Mouse (Mus musculus): ENCODE data around the gene Atp5d.

Atp5d gene

DNA sequence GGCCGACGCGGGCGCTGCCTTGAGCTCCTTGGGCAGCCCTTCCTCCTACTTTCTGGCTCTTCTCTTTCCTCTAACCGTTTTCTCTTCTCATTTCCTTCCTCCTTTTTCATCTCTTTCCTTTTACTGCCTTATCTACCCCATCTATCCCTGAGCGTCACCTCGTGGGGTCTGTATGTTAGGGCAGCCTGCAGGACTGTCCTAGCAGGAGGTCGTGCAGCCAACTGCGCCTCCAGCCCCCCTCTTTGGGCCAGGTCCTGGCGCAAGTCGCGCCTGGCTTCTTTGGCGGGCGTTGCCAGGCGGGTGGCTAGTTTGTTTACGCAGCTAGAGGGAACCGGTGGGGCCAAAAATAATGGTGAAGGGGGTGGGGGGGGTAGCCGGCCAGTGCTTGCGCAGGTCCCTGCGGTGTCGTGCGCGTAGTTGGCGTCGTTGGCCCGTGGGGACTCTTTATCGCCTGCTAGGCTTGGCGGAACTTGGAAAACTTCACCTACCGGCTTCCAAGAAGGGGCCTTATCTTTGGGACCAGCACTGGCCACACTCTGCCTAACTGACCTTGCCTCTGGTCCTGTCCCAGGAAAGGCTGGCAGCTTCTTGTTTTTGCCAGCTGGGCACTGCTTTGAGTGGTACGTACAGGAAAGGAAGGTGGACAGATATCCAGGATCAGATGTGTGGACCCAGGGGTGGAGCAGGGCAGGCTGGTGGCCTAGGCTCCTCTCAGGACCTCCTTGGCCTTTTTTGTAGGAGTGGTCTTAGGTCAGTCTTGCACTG lies 21.3 kb upstream of the Atp5d start:
- DNase-seq (ENCODE audit: low spot score in 2 of 2): no peak

DNA sequence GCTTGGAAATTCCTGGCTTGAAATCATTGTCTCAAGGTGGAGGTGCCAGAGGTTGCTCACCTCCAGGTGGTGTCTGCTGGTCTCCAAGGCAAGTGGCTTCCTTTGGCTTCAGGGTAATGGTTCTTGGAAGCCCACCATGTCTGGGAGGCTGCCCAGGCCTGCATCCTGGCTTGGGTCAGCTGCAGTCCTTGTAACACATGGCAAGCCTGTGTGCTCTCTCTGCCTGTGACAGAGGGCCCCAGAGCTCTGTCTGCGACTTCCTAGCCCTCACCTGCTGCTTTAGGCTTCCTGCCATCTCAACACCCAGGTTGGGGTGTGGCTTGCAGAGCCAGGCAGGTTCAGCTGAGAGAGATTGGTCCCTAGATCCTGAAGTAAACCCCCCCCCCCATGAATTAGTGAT lies 20.7 kb upstream of the Atp5d start:
- no peak for DNase-seq (ENCODE audit: low spot score in 2 of 2)

DNA sequence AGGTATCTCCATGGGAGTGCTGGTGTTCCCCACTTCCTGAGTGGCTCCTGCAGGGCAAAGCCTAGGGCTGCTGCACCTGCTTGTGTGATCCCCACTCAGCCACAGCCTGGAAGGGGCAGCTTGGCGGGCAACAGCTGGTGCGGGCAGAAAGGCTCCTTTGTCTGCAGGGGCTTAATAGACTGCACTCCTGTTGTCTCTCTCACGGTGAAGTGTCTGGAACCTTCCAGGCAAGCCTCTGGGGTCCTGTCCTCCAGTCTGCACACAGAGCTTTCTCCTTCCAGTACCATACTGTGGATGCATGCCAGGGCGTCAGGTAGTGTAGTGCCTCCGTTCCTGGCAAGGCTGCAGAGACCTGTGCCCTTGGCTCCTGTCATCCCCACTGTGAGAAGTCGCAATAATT lies 19.9 kb upstream of the Atp5d start:
- DNase-seq (ENCODE audit: low spot score in 2 of 2): no peak

DNA sequence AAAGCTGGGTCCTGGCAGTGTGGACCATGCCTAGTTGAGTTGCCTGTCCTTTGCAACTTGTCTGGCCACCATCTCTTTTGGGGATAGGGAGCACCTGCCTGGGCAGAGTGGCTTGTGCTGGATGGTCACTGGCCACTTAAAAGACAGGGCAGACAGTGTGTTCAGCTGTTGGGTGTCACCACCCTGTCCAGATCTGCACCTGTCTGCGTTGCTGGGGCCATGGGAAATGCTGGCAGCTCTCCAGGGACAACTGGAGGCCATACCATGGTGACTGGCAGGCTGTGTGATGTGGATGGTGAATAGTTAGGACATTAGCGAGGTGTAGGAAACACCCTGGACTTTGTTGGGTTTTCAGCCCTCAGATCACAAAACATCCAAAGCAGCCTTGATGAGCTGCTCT lies 18.3 kb upstream of the Atp5d start:
- DNase-seq (ENCODE audit: low spot score in 2 of 2): no peak

DNA sequence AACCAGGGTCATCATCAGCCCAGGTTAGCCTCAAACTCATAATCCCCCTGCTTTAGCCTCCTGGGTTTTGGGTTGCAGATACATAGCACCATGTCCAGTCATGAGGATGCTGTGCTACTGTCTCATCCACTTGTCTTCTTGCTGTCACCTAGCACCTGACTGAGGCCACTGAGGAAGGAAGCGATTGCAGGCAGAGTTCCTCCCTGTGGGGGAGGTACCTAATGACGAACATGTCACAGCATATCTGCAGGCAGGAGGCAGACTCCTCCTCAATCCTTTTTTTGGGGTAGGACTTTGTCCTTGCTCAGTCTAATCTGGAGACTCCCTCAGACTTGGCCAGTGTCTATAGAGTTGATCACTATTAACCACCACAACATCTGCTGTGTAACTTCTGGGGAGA lies 16.8 kb upstream of the Atp5d start:
- no peak for DNase-seq (ENCODE audit: low spot score in 2 of 2)

DNA sequence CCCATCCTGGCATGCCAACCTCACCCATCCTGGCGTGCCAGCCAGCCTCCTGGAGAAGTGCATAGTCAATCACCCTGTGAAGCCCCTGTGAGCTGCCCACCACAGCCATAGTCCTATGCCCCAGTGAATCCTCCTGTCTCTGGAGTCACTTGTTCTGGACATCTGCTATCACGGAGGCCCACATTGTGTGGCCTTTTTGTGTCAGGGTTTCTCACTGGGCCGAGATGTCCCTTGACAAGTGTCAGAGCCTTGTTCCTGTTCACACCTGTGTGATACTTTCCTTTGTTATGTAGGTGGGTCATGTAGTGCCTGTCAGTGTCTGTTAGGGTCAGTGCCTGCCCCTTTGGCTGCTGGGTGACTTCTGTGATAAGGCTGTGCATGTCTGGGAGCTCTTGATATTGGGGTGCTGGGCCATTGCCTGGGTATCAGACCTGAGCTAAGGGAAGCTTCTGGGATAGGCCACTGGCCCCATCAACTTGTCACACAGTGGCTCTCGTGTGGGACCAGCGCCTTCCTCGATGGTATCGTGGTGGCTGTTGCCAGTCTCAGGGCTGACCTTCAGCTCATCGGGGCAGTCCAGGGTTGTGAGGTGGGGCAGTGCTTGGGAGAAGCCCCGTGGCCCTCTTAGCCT lies 14.4 kb upstream of the Atp5d start:
- no peak for DNase-seq (ENCODE audit: low spot score in 2 of 2)

DNA sequence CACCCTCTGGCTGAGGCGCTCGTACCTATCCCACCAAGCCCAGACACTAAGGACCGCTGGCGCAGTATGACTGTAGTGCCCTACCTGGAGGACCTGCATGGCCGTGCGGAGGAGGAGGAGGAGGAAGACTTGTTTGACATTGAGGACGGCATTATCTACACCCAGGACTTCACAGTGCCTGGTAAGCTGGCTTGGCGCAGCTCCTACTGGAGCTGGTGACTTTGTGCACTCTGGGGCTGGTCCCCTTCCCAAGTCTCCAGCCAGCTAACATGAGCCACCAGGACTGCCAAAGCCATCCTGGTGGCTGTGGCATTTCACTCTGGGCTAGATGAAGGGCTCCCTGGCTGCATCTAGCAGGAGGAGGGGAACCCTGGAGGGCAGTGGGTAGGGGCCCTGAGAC lies 10.5 kb upstream of the Atp5d start:
- no peak for DNase-seq (ENCODE audit: low spot score in 2 of 2)

DNA sequence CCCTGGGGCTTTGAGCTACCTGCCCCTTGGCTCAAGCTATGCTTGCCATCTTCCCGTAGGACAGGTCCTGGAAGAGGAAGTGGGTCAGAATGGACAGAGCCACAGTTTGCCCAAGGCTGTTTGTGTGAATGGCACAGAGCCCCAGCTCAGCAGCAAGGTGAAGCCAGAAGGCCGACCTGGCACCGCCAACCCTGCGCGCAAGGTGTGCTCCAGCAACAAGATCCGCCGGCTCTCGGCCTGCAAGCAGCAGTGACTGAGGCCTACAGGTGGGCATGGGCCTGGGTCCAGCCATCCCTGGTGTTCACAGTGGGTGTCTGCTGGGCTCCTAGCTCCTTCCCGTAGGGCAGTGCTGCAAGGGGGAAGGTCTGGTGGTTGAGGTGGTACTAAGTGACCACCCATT lies 8.6 kb upstream of the Atp5d start:
- DNase-seq (ENCODE audit: low spot score in 2 of 2): no peak

DNA sequence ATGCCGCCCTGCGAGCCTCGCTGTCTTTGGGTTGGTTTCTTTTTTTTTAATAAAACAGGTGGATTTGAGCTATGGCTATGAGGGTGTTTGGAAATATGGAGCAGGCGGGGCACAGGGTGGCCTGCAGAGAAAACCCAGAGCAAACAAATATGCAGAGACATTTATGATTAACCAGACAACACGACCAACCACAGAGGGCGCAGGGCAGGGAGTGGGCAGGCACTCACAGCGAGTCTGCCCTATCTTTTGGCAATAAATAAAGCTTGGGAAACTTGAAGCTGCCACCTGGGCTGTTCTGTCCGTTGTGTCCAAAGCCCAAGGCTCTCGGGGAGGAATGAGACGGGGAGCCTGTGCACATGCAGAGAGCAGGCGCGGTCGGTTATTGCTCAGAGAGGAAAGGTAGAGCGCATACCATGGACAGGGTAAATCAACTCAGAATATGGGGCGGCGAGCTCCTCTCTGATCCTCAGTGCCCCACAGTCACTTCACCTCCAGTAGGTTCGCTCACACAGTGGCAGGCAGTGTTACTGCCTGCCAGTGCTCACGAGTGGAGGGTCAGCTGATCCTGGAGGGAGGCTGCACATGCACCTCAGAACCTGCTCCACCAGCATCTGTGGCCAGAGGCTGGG lies 7.9 kb upstream of the Atp5d start:
- no peak for DNase-seq (ENCODE audit: low spot score in 2 of 2)

DNA sequence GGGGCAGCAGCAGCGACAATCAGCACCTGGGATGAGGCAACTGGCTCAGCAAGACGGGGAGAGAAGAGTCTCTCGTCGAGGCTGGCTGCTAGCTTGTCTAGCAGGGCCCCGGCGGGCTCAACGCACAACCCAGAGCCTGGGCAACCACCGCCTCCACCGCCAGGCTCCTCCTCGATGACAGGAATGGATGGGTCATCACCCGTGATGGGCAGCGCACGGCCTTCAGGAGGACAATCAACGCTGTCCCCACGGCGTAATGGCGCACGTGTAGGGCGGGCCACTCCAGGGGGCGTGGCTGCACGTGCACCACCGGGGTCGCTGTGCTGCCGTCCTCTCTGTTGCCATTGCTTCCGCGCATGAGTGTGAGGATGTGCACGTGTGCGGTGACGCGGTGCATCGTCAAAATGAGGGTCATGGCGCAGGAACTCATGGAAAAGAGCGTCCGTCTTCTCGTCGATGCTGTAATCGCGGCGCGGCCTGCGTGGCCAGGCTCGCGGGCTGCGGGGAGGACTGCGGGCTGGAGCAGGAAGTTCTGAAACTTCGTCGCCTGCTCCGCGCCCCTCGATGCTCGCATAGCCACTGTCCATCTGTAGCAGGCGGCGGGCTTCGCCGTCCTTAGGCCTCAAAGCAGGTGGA lies 7.0 kb upstream of the Atp5d start:
- DNase-seq (ENCODE audit: low spot score in 2 of 2): peak in 1 of 2 experiments; percentile 69

DNA sequence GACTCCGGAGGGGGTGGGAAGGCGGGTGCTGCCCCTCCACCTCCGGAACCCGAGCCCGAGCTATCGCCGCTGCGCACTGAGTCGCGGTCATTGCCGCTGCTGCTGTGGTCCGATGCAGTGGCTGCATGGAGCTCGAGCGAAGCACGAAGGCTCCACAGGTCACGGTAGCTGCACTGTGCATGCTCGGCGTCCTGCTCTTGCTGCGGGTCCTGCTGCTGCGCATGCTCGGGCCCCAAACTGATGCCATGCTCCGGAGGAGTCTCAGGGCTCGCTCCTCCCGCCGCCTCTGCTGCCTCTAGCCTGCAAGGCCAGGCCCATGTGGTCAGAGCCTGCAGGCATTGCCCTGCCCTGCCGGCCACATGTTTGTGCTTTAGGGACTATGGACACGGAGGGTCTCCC lies 6.5 kb upstream of the Atp5d start:
- DNase-seq (ENCODE audit: low spot score in 2 of 2): no peak

DNA sequence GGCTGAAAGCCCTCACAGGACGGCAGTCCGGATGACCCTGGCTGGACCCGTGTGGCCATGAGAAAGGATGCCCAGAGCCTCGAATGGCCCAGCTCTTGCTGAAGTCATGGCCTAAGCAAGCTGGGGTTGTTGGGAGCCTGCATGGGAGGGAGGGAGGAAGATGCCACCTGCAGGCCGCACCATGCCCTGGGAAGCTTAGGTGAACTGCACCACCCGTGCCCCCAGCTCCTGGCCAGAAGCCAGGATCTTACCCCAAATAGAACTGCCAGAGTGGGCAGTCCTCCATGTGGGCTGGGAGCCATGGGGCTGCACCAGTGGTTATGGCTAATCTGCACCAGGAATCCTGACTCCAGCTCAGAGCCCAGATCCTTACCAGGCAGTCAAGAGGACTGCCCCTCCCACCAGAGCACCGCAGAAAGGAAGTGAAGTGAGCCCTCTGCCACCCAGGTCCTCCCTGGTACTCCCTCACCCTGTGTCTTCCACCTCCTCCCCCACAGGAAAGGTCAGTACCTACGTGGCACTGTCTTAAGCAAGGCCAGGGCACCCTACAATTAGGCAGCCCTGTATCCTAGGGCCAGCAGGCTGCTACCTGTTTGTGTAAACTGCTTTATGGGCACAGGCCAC lies 5.1 kb upstream of the Atp5d start:
- DNase-seq (ENCODE audit: low spot score in 2 of 2): no peak

DNA sequence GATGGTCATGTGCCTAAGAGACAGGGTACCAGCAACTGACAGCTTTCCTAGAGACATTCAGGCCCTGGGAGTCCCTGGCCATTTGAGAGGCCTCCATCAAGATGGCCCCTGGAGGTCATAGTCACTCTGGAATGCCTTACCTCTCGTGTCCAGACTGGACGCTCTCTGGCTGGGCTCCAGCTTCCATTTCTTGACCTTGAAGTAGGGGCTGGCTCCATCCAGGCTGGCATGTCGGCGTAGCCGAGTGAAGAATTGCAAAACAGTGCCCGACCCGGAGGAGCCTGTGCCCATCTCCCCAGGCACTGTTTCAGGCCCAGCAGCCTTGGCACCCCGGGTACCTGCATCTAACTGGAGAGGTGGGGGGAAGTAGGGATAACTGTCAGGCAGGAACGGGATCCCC lies 4.0 kb upstream of the Atp5d start:
- DNase-seq (ENCODE audit: low spot score in 2 of 2): no peak

DNA sequence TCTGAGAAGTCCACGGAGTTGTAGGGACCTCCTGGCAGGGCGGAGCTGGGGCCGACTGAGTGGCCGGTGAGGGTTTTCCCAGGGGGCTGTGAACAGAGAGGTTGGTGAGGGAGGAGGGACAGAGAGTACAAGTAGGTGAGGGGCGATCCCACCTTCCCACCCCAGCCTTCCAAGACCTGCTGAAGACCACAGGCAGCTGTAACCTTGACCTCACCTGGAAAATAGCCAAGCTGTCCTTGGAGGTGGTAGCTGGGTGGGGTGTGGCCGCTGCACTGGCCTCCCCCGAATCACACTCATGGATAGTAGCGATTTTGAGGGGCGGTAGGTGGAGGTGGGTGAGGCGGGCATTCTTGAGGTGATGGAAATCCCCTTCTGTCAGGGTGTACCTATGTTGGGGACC lies 3.3 kb upstream of the Atp5d start:
- DNase-seq (ENCODE audit: low spot score in 2 of 2): no peak

DNA sequence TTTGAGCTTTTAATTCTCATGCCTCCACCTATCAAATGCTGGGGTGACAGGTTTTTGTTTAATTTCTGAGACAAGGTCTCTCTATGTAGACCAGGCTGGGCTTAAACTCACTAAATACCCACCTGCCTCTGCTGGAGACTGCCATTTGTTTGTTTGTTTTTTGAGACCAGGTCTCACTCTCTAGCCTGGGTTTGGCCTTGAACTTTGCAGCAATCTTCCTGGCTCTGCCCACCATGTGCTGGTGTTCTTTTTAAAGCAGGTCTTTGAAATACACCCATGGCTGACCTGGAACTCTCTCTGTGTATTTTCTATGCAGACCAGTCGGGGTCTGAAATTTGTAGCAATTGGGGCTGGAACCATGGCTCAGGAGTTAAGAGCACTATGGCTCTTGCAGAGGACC lies 2.8 kb upstream of the Atp5d start:
- no peak for DNase-seq (ENCODE audit: low spot score in 2 of 2)

DNA sequence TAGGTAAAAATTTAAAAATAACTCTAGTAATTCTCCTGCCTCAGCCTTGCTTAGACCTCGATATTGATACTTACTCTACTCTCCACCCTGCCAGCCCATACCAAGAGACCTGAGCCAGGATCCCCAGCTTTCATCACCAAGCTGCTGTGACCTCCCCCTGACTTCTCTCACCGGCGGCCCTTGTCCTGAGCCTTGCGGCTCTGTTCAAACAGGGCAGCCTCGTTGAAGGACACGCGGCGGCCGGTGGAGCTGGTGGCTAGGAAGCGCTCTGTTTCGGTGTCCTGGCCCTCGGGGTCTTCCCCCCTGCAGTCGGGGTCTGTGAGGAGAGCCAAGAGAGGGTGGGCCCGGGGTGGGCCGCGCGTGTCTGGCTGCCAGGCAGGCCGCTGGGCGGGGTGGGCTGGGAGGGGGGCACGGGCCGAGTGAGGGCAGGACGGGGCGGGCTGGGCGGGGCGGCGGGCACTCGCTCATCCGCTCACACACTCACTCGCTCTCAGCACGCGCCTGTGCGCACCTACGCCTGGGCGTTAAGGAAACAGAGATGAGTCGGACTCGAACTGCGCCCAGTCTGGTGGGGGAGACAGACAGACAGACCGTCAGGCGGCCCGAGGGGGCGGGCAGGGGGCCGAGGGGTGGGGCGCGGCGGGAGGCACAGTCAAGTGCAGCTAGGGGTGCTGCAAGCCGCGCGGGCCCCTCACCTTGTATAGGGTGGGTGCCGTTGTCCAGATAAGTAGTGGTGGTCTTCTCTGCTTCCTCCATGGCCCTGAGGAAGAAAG lies 2.1 kb upstream of the Atp5d start:
- no peak for DNase-seq (ENCODE audit: low spot score in 2 of 2)

DNA sequence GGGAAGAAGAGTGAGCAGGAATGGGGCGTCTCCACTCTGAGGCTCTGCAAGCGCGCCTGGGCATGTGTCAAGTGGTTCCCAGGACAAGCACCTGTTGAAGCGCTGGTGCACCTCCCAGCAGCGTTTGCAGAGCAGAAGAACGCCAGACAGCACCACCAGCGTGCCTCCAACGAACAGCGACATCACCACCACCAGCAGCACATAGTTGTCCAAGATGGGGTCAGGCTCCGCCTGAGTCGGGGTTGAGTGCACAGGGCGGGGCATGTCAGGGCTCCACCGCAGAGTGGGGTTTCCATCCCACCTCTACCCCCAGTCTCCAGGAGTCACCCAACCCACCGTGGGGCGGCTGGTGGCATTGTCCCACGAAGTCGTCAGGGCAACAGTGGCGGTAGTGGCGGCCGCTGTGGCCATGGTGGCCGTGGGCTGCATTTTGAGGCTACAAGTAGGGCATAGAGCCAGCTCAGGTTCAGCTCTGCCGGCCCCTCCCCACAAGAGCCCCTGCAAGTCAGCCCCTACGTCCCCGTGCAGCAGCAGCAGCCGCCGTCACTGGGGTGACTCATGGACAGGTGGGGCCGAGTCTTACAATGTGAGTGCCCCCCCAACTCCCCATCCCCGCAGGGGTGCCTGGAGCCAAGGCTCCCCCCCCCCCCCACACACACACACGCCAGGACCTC lies 1.3 kb upstream of the Atp5d start:
- DNase-seq (ENCODE audit: low spot score in 2 of 2): peak; percentile 60 to 70

DNA sequence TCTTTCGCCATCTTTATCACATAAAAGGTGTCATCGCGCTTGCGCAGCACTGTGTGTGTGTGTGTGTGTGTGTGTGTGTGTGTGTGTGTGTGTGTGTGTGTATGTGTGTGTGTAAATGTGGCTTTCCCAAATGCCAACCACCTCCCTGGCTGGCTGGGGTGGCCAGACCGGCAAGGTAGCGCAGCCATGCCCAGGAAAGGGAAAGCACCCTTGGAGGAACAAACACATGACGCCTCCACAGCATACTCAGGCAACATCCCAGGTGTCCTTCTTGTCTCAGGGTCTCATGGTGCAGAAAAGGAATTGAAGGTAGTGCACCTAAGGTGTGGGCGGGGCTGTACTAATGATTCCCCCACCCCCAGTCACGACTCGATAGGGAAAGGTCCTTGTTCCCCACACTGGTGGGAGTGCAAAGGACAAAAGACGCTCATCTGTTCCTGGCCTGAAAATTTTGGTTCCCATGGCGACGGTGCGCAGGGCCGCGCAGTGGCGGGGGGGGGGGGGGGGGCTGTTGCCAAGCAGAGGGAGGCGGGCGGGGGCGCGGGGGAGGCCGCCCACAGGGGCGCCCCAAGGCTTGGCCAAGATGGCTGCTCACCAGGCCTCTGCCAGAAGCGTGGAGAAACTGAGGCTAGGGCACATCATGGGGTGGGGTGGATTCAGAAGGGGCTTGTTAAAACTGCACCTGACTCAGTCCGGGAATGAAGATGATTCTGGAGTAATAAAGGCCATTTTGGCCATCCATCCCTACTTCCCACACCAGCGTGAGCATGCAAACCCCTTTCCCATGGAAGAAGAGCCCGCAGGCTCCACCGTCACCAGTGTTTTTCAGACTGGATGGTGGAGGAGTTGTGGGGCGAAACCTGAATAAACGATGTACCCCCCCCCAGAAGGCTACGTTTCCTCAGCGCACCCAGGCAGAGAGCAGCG lies 543 bp upstream of the Atp5d start:
- DNase-seq (ENCODE audit: low spot score in 2 of 2): no peak

DNA sequence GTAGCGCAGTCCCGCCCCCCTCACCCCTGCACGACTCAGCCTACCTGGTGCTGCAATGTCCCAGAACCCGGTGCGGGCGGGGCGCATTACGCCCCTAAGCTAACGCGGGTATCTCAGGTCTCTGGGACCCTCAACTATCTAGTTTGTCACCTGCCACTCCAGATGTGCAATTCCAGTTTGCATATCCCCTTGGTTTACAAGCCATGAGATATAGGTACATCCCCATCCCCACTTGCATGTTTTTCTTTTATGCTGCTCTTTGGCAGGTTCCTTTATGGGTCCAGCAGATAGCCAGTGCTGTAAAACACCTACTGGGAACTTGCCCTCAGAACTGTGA lies 975 bp downstream of the Atp5d start:
- DNase-seq (ENCODE audit: low spot score in 2 of 2): no peak

Data from frontal cortex, postnatal 10 days (tissue).